Mouse (Mus musculus): ENCODE measurements around the gene Mmp2.

- TF ChIP-seq CHD2 (IDR thresholded peaks at IDR 0.05; ENCODE audit: low read depth, low read length) (no peak), MAFK (IDR thresholded peaks at IDR 0.05; ENCODE audit: insufficient read depth, low read depth, low read length) (no peak), HCFC1 (IDR thresholded peaks at IDR 0.05; ENCODE audit: borderline replicate concordance, insufficient read depth, low read length) (no peak)
Measured at GRCm38 (mm10) chr8:92834065-92834731, 7.1 kb downstream of the Mmp2 start.
